Mouse (Mus musculus) hindbrain, embryonic 12.5 days (tissue): ENCODE measurements around the gene Fam160a1. TPM values are rescaled to one million over a fixed set of nuclear protein-coding genes. Genes with fewer than 3 reads are reported as not detected.

Source experiments
- ATAC-seq: fragments of 200-750 bp; cut with Nextera tagmentation; 2 replicates; pipeline ENCODE4 v1.8.0; 2017; ENCODE audit warnings: moderate TSS enrichment; ENCODE audit not compliant: low FRiP score
- H3K27ac ChIP-seq: fragments of 300-500 bp; sonication (generic); 2 replicates; pipeline ENCODE4 v1.5.1; 2016; ENCODE audit warnings: mild to moderate bottlenecking
- H3K27me3 ChIP-seq: fragments of 300-500 bp; sonication (generic); 2 replicates; pipeline ENCODE4 v1.6.1; 2016; ENCODE audit warnings: mild to moderate bottlenecking
- H3K36me3 ChIP-seq: fragments of 300-500 bp; sonication (generic); 2 replicates; pipeline ENCODE4 v1.6.1; 2016; ENCODE audit warnings: mild to moderate bottlenecking
- H3K4me1 ChIP-seq: fragments of 300-500 bp; sonication (generic); 2 replicates; pipeline ENCODE4 v1.6.1; 2016
- H3K4me2 ChIP-seq: fragments of 300-500 bp; sonication (generic); replicated peaks from 2 replicates; pipeline ENCODE4 v1.6.1; 2016; ENCODE audit warnings: mild to moderate bottlenecking
- H3K4me3 ChIP-seq: fragments of 300-500 bp; sonication (generic); 2 replicates; pipeline ENCODE4 v1.5.1; 2016; ENCODE audit warnings: mild to moderate bottlenecking
- H3K9ac ChIP-seq: fragments of 300-500 bp; sonication (generic); 2 replicates; pipeline ENCODE4 v1.6.1; 2016; ENCODE audit warnings: mild to moderate bottlenecking, moderate library complexity
- H3K9me3 ChIP-seq: fragments of 300-500 bp; sonication (generic); replicated peaks from 2 replicates; pipeline ENCODE4 v1.6.1; 2016; ENCODE audit warnings: mild to moderate bottlenecking
- WGBS: fragments of 180-500 bp; shearing (Covaris S2); methylation state at CpG from one replicate; pipeline ENCODE4 v1.1.7; 2016; 5-methylcytosine and 5-hydroxymethylcytosine counted together
- polyA plus RNA-seq: library from polyadenylated mRNA; unstranded; fragments of >200 nt; fragmentation: Nextera tagmentation; extraction: Ambion mirVana; gene quantifications from 2 replicates; pipeline ENCODE4 v1.2.1, GENCODE M21; 2016

Gene Fam160a1
- 1.6 and 1.7 TPM in 2 replicates for polyA plus RNA-seq

DNA sequence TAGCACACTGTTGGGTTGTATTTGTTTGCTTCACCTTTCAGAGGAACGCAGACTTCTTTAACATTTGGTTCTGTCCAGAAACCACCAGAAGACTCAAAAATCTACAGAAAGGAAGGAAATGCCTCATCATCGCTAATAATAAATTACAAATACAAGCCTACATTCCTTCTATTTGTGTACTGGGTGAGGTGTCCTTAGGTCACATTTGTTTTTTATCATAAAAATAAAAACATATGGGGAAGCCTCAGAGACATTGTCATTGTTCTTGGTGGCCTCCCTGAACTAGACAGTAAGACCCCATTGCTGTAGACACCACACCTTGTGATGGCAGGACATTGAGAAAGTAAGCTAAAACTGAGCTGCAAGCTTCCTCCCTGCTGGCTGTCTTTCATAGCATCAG is at the start of gene Fam160a1:
Gene Fam160a1, minus strand, starts transcription at position 101 of the 400 bp plus-strand sequence.
- Histone ChIP-seq H3K4me3 (no peak within 1 kb of the TSS), H3K27me3 (no peaks in the 10 kb centered on the region), H3K9ac (no peak within 1 kb of the TSS), H3K9me3 (no peaks in the 10 kb centered on the region), H3K27ac (no peak within 1 kb of the TSS), H3K4me1 (no peaks in the 10 kb centered on the region), H3K36me3 (no peaks in the 10 kb centered on the region), H3K4me2 (no peak within 1 kb of the TSS)
- ATAC-seq = no peak
- WGBS = 86% methylated on average over 2 of the region's 2 CpGs

DNA sequence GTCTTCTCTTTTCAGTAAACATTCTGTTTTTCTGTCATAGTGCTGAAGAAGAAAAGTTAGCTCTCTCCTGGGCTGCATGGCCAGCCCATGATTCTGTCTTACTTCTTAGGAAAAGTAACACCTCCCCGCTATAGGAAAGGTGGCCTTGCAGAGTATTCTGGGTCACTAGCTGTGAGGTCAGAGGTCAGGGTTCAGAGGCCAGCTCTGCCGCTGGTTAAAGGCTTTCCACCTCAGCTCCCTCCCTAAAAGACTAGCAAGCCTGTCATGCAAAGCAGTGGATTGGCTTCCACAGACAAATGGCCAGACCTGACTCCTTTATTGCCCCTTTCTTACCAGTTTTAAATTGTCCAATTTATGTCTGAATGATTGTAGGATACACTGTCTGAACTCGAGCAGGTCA is 46.9 kb upstream of the Fam160a1 start:
- Histone ChIP-seq H3K27ac (no peak overlapping the region), H3K27me3 (no peaks in the 10 kb centered on the region), H3K4me1 (no peaks in the 10 kb centered on the region), H3K36me3 (no peaks in the 10 kb centered on the region), H3K4me2 (no peak overlapping the region), H3K9ac (no peak overlapping the region), H3K9me3 (peaks cover 2% of the 10 kb centered on the region), H3K4me3 (no peak overlapping the region)
- no peak for ATAC-seq
- 16% methylated on average over 3 of the region's 3 CpGs for WGBS

DNA sequence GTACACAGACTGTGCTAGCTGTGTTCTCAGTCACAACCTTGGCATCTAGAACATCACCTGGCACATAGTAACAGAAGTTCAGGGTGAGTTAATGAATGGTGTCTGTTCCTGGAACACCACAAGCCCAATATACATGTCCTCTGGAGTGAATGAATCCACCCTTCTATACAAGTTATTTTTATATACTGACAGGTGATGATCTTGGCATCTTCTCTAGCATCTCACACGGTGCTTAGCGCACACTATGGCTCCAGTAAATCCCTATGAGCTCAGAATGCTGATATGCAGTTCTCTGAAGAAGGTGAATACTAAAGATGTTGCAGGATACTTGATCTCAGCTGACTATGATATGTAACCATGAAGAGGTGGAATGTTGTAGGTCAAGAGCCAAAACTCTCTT is 45.8 kb upstream of the Fam160a1 start:
- H3K27me3 ChIP-seq = no peaks in the 10 kb centered on the region

DNA sequence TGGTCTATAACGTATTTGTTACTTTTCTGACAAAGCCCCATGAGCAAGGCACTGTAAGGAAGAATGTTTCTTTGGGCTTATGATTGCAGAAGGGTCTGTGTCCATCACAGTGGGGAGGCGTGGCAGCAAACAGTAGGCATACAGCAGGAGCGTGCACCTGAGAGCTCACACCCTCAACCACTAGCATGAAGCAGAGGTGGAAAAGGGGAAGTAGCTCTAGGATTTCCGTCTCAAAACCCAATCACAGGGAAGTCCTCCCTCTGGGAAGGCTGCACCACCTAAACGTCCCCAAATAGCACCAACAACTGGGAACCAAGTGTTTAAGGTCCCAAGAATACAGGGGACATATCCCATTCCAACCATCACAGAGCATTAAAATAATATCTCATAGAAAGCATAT is 43.9 kb upstream of the Fam160a1 start:
- 88% methylated on average over 5 of the region's 5 CpGs for WGBS
- Histone ChIP-seq H3K4me1 (no peaks in the 10 kb centered on the region), H3K36me3 (no peaks in the 10 kb centered on the region), H3K9ac (no peak overlapping the region), H3K27me3 (no peaks in the 10 kb centered on the region), H3K27ac (no peak overlapping the region), H3K9me3 (no peaks in the 10 kb centered on the region), H3K4me3 (no peak overlapping the region), H3K4me2 (no peak overlapping the region)
- ATAC-seq = no peak

More for the DNA sequence above, 45.8 kb upstream of the Fam160a1 start:
- H3K4me2 ChIP-seq = no peak overlapping the region
- no peaks in the 10 kb centered on the region for H3K36me3 ChIP-seq
- H3K4me3 ChIP-seq = no peak overlapping the region
- H3K27ac ChIP-seq = no peak overlapping the region
- ATAC-seq = no peak
- H3K9me3 ChIP-seq = no peaks in the 10 kb centered on the region
- H3K9ac ChIP-seq = no peak overlapping the region
- 88% methylated on average over 2 of the region's 2 CpGs for WGBS
- H3K4me1 ChIP-seq = no peaks in the 10 kb centered on the region

DNA sequence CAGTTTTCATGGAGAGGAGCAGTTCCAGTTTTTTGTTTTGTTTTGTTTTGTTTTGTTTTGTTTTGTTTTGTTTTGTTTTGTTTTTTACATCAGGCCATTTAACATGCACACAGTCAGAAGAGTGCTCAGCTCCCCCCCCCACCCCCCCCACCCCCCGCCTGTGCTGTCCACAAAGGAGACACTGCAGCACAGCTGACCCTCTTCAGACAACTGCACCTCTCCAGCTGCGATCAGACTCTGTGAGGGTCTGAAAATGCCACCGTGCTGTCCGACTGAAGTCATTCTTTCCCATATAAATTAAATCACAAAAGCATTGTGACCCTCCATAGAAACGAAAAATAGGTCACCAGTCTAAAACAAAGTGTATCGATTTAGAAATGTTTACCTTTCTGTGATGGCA is 42.2 kb upstream of the Fam160a1 start:
- no peak overlapping the region for H3K4me3 ChIP-seq
- no peak for ATAC-seq
- WGBS = 55% methylated on average over 6 of the region's 6 CpGs
- H3K27me3 ChIP-seq = no peaks in the 10 kb centered on the region
- H3K4me2 ChIP-seq = no peak overlapping the region
- H3K36me3 ChIP-seq = no peaks in the 10 kb centered on the region
- no peaks in the 10 kb centered on the region for H3K4me1 ChIP-seq
- H3K9me3 ChIP-seq = no peaks in the 10 kb centered on the region
- H3K27ac ChIP-seq = no peak overlapping the region
- no peak overlapping the region for H3K9ac ChIP-seq

DNA sequence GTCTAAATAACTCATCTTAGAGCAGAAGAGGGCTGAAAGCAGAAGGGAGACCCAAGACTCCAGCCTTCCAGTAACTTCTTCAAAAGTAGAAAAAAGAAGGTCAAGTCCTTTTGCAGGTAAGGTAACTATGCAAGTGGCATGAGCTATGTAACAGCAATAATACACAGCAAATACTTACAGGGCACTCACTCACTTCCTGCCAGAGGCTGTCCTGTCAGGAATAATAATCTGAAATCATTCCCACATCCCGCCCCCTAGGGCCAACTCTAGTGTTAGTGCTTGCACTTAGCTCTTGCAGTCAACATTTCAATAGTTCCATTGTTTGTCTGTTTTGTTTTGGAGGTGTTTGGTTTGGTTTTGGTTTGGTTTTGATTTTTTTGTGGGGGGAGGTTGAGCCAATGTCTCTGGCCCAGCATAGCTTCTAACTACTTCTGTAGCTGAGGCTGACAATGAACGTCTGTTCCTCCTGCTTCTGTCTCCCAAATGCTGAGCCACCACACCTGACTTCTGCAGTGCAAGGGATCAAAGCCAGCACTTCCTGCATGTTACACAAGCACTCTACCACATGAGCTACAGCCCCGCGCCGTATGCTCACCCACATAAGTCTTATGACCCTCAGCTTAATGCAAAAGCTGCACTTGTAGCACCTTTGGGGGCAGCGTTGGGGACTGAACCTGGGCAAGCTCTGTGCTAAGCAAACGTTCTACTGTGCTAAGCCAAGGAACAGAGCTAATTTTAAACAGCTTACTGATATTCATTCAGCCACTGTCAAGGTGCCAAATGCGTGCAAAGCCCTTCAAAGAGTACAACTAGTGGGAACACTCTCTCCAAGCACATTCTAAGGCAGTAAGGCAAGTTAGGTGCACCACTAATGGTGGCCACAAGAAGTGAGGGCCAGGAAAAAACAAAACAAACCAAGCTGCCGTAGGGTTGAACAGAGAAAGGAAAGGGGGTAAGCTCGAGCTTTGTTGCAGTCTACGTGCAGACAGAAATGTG is 41.3 kb upstream of the Fam160a1 start:
- no peaks in the 10 kb centered on the region for H3K4me1 ChIP-seq
- H3K9ac ChIP-seq = no peak overlapping the region
- H3K36me3 ChIP-seq = no peaks in the 10 kb centered on the region
- no peak overlapping the region for H3K4me3 ChIP-seq
- no peak overlapping the region for H3K4me2 ChIP-seq
- 73% methylated on average over 11 of the region's 11 CpGs for WGBS
- no peaks in the 10 kb centered on the region for H3K27me3 ChIP-seq
- no peak overlapping the region for H3K27ac ChIP-seq
- no peaks in the 10 kb centered on the region for H3K9me3 ChIP-seq
- ATAC-seq = no peak

DNA sequence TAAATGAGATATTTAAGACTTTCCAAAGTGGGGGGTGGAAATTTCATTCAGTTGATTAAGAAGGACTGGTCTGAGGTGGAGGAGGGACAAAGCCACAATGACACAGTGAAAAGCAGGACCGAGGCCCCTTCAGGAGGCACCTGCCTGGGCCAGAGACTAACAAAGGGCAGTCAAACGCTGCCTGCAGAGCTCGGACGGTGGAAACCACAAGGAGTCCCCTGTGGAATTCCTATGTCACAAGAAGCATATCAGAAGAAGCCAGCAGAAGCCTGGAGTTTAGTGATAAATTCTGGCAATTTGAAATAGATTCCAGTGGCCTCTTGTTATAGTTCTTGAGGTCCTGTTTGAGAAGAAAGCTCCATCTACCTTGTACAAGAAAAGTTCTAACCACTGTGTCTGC is 40.0 kb upstream of the Fam160a1 start:
- H3K9me3 ChIP-seq = no peaks in the 10 kb centered on the region
- no peaks in the 10 kb centered on the region for H3K27me3 ChIP-seq
- no peaks in the 10 kb centered on the region for H3K36me3 ChIP-seq
- no peak overlapping the region for H3K9ac ChIP-seq
- no peak for ATAC-seq
- no peak overlapping the region for H3K4me3 ChIP-seq
- no peak overlapping the region for H3K27ac ChIP-seq
- 30% methylated on average over 4 of the region's 4 CpGs for WGBS
- no peaks in the 10 kb centered on the region for H3K4me1 ChIP-seq
- H3K4me2 ChIP-seq = no peak overlapping the region

DNA sequence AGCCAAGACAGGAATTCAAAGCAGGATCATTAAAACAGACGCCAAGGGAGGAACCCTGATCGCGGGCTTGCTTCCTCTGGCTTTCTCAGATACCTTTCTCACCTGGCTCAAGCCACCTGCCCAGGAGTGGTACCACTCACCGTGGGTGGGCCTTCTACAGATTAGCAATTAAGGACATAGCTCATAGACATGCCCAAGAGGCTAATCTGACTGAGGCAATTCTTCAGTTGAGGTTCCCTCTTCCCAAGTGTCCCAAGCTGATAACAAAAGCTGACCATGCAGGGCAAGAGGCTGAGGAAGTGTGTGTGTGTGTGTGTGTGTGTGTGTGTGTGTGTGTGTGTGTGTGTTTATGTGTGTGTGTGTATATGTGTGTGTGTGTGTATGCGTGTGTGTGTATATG is 38.9 kb upstream of the Fam160a1 start:
- H3K36me3 ChIP-seq = no peaks in the 10 kb centered on the region
- no peaks in the 10 kb centered on the region for H3K27me3 ChIP-seq
- no peak overlapping the region for H3K27ac ChIP-seq
- WGBS = 92% methylated on average over 5 of the region's 5 CpGs
- ATAC-seq = no peak
- H3K9ac ChIP-seq = no peak overlapping the region
- no peaks in the 10 kb centered on the region for H3K4me1 ChIP-seq
- no peaks in the 10 kb centered on the region for H3K9me3 ChIP-seq
- no peak overlapping the region for H3K4me2 ChIP-seq
- H3K4me3 ChIP-seq = no peak overlapping the region

DNA sequence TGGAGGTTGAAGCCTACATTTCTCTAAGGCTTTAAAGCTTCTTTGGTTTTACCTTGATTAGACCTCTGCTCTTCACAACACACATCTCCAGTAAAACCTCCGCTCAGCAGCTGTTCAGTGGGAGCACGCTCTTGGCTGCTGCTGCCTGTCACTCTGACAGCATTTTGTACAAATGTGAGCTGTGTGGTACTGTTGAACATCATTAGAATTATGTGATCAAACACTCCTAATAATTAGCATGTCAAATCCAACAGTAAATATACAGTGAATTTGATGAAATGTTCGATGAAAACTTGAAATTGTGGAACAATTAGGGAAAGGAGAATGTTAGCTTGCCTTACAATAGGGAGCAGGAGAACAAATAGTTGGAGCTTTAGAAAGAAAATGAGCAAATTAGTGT is 38.0 kb upstream of the Fam160a1 start:
- Histone ChIP-seq H3K4me2 (no peak overlapping the region), H3K9ac (no peak overlapping the region), H3K36me3 (no peaks in the 10 kb centered on the region), H3K27me3 (no peaks in the 10 kb centered on the region), H3K4me3 (no peak overlapping the region), H3K9me3 (no peaks in the 10 kb centered on the region), H3K4me1 (no peaks in the 10 kb centered on the region), H3K27ac (no peak overlapping the region)
- WGBS = 83% methylated on average over 3 of the region's 3 CpGs
- no peak for ATAC-seq

DNA sequence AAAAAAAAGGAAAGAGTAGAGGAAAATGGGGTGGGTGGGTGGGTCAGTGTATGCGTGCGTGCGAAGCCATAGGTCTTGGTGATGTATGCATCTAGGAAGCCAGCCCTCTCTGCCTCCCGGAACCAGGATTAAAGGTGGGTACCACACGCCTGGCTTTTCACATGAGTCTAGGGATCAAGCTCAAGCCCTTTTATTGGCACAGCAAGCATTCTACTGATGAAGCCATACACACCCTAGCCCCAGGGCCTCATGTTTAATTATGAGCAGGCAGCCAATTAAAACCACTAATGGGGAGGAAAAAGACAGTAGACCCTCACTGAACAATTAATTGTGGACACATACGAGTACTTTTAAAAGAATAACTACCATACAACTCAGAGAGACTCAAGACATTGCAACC is 37.1 kb upstream of the Fam160a1 start:
- 87% methylated on average over 6 of the region's 6 CpGs for WGBS
- H3K9me3 ChIP-seq = no peaks in the 10 kb centered on the region
- ATAC-seq = no peak

DNA sequence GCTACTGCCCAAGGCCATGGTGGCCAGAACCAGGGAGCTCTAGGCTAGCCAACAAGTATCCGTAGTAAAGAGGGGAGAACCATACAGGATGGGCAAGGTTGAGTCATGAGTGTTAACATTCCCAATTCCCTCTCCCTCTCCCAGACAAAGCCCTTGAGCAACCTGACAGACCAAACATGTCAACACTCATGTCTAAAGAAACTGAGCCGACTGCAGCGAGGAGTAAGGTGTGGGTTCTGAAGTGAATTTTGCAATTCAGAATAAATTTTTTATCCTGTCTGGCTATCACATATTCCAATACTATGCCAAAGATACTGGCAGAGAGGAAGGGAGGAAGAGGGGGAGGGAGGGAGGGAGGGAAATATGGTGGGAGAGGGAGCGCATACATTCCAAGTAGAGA is 36.6 kb upstream of the Fam160a1 start:
- Histone ChIP-seq H3K4me1 (no peaks in the 10 kb centered on the region), H3K4me3 (no peak overlapping the region), H3K27ac (no peak overlapping the region), H3K9me3 (no peaks in the 10 kb centered on the region), H3K4me2 (no peak overlapping the region), H3K27me3 (no peaks in the 10 kb centered on the region), H3K9ac (no peak overlapping the region), H3K36me3 (no peaks in the 10 kb centered on the region)
- WGBS = 85% methylated on average over 3 of the region's 4 CpGs
- no peak for ATAC-seq

More for the DNA sequence above, 37.1 kb upstream of the Fam160a1 start:
- Histone ChIP-seq H3K4me3 (no peak overlapping the region), H3K36me3 (no peaks in the 10 kb centered on the region), H3K27me3 (no peaks in the 10 kb centered on the region), H3K27ac (no peak overlapping the region), H3K4me2 (no peak overlapping the region), H3K4me1 (no peaks in the 10 kb centered on the region), H3K9ac (no peak overlapping the region)

DNA sequence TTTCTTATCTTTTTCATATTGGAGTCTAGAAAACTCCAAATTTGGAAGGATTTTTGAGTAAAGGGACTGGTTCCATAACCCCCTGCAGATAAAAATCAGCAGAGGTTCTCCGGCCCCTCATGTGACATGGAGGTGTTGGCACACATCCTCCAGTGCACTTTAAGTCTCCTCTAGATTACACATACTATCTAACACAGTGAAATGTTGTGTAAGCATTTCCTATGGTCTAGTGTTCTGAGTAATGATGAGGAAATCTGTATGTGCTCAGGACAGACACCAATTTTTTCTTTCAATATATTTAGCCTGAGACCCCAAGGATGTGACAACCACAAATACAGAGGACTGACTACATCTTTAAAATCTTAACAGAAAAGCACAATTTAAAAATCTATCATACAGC is 33.0 kb upstream of the Fam160a1 start:
- H3K27me3 ChIP-seq = no peaks in the 10 kb centered on the region
- 78% methylated on average over 1 of the region's 1 CpGs for WGBS
- no peaks in the 10 kb centered on the region for H3K36me3 ChIP-seq
- no peaks in the 10 kb centered on the region for H3K9me3 ChIP-seq
- no peak overlapping the region for H3K9ac ChIP-seq
- no peak overlapping the region for H3K4me3 ChIP-seq
- H3K4me2 ChIP-seq = no peak overlapping the region
- no peaks in the 10 kb centered on the region for H3K4me1 ChIP-seq
- ATAC-seq = no peak
- no peak overlapping the region for H3K27ac ChIP-seq

DNA sequence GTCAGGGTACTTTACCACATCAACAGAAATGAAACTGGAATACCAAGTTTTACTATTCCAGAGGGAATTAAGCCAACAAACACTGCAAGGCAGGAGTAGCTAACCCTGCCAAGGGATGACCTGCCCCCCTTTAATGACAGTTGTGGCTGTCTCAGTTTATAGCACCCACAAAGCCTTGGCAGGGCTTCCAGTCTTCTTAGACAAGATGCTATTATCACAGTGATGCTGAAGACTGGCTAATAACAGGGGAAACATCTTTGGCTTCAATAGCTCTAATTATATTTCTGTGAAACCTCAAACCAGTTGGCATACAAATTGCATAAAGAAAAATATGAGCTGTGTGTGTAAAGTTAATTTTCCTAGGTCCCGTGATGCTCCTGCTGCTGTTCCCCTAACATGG is 29.2 kb upstream of the Fam160a1 start:
- no peak overlapping the region for H3K27ac ChIP-seq
- no peak overlapping the region for H3K4me3 ChIP-seq
- H3K4me1 ChIP-seq = 0 out of 2 replicates have a peak, but pooled peaks cover 4% of the 10 kb centered on the region
- no peaks in the 10 kb centered on the region for H3K9me3 ChIP-seq
- no peaks in the 10 kb centered on the region for H3K36me3 ChIP-seq
- H3K27me3 ChIP-seq = no peaks in the 10 kb centered on the region
- H3K4me2 ChIP-seq = no peak overlapping the region
- no peak for ATAC-seq
- 77% methylated on average over 1 of the region's 1 CpGs for WGBS
- H3K9ac ChIP-seq = no peak overlapping the region
